Mouse (Mus musculus) T-helper 2 cell (primary cell): ENCODE data around the gene Aco2.

Source experiments
- in situ Hi-C: fragments of 300-600 bp; cut with MboI, MseI; formaldehyde crosslinking; loops from one replicate; pipeline ENCODE4 v1.15.1; 2025; ENCODE audit warnings: high pct_unique_total_duplicates

Aco2 gene

GRCm38 (mm10) chr15:81872262-81873136, at the start of gene Aco2:
Gene Aco2 (plus strand): TSS chr15:81872309.
- in situ Hi-C loops = no loop called here

GRCm38 (mm10) chr15:81822631-81823030, 49.5 kb upstream of the Aco2 start:
- in situ Hi-C loops = no loop called here

GRCm38 (mm10) chr15:81824832-81825231, 47.3 kb upstream of the Aco2 start:
- in situ Hi-C loops = no loop called here

- in situ Hi-C loops = no loop called here
Observed at GRCm38 (mm10) chr15:81828426-81829207, 43.5 kb upstream of the Aco2 start.

GRCm38 (mm10) chr15:81829208-81829580, 42.9 kb upstream of the Aco2 start:
- in situ Hi-C loops = no loop called here

- in situ Hi-C loops = loop anchor here (5.0 kb wide), 1 partner anchor 77 kb away; no protein-coding TSS in a partner anchor
Observed at GRCm38 (mm10) chr15:81830530-81830929, 41.6 kb upstream of the Aco2 start.

GRCm38 (mm10) chr15:81831136-81831825, 40.8 kb upstream of the Aco2 start:
- in situ Hi-C loops = loop anchor here (5.0 kb wide), 1 partner anchor 76 kb away; no protein-coding TSS in a partner anchor

- in situ Hi-C loops = loop anchor here (5.0 kb wide), 1 partner anchor 75 kb away; no protein-coding TSS in a partner anchor
Observed at GRCm38 (mm10) chr15:81832219-81832618, 39.9 kb upstream of the Aco2 start.

GRCm38 (mm10) chr15:81833481-81833880, 38.6 kb upstream of the Aco2 start:
- in situ Hi-C loops = loop anchor here (5.0 kb wide), 1 partner anchor 74 kb away; no protein-coding TSS in a partner anchor

GRCm38 (mm10) chr15:81834171-81834841, 37.8 kb upstream of the Aco2 start:
- in situ Hi-C loops = loop anchor here (5.0 kb wide), 1 partner anchor 73 kb away; no protein-coding TSS in a partner anchor

GRCm38 (mm10) chr15:81835007-81835880, 36.9 kb upstream of the Aco2 start:
- in situ Hi-C loops = no loop called here

GRCm38 (mm10) chr15:81836124-81836821, 35.8 kb upstream of the Aco2 start:
- in situ Hi-C loops = no loop called here

- in situ Hi-C loops = no loop called here
Observed at GRCm38 (mm10) chr15:81836966-81837920, 34.9 kb upstream of the Aco2 start.

- in situ Hi-C loops = no loop called here
Observed at GRCm38 (mm10) chr15:81838554-81839235, 33.4 kb upstream of the Aco2 start.

GRCm38 (mm10) chr15:81839634-81840033, 32.5 kb upstream of the Aco2 start:
- in situ Hi-C loops = no loop called here

- in situ Hi-C loops = no loop called here
Observed at GRCm38 (mm10) chr15:81840306-81840705, 31.8 kb upstream of the Aco2 start.

- in situ Hi-C loops = no loop called here
Observed at GRCm38 (mm10) chr15:81842275-81842674, 29.8 kb upstream of the Aco2 start.
